Mouse (Mus musculus) hindbrain, postnatal 0 days (tissue): Measurements from ENCODE around the gene Ttll9. TPM values are rescaled to one million over a fixed set of nuclear protein-coding genes. Genes with fewer than 3 reads are reported as not detected.

Experiments used
- ATAC-seq: fragments of 200-750 bp; cut with Nextera tagmentation; 2 replicates; pipeline ENCODE4 v1.8.0; 2017; ENCODE audit warnings: mild to moderate bottlenecking, moderate TSS enrichment, moderate library complexity
- DNase-seq: peaks from one replicate; pipeline ENCODE4 v3.0.0-alpha.2; 2015; ENCODE audit warnings: low spot score
- H3K27ac ChIP-seq: fragments of 300-500 bp; sonication (generic); 2 replicates; pipeline ENCODE4 v1.5.1; 2014; ENCODE audit warnings: mild to moderate bottlenecking
- H3K27me3 ChIP-seq: fragments of 300-500 bp; sonication (generic); 2 replicates; pipeline ENCODE4 v1.6.1; 2014; ENCODE audit warnings: low read length, mixed read lengths; ENCODE audit not compliant: insufficient read depth
- H3K36me3 ChIP-seq: fragments of 300-500 bp; sonication (generic); 2 replicates; pipeline ENCODE4 v1.6.1; 2014; ENCODE audit warnings: low read length, mixed read lengths; ENCODE audit not compliant: insufficient read depth
- H3K4me1 ChIP-seq: fragments of 300-500 bp; sonication (generic); 2 replicates; pipeline ENCODE4 v1.6.1; 2014; ENCODE audit warnings: antibody characterized with exemption, low read length, mixed read lengths; ENCODE audit not compliant: insufficient read depth
- H3K4me2 ChIP-seq: fragments of 300-500 bp; sonication (generic); 2 replicates; pipeline ENCODE4 v1.6.1; 2014; ENCODE audit warnings: low read depth, mild to moderate bottlenecking, low read length, moderate library complexity, mixed read lengths
- H3K4me3 ChIP-seq: fragments of 300-500 bp; sonication (generic); 2 replicates; pipeline ENCODE4 v1.5.1; 2014; ENCODE audit warnings: low read length
- H3K9ac ChIP-seq: fragments of 300-500 bp; sonication (generic); replicated peaks from 2 replicates; pipeline ENCODE4 v1.6.1; 2014; ENCODE audit warnings: mild to moderate bottlenecking, low read length, moderate library complexity, mixed read lengths
- H3K9me3 ChIP-seq: fragments of 300-500 bp; sonication (generic); 2 replicates; pipeline ENCODE4 v1.6.1; 2016; ENCODE audit warnings: low read length, mixed read lengths
- CTCF ChIP-seq: IDR thresholded peaks from 2 replicates; pipeline ENCODE4 v1.5.1; 2016; ENCODE audit warnings: antibody characterized with exemption, control low read depth, low read depth
- WGBS: fragments of 180-500 bp; shearing (Covaris S2); extraction: QIAGEN DNeasy Blood & Tissue Kit; methylation state at CpG from one replicate; pipeline ENCODE4 v1.1.7; 2014; 5-methylcytosine and 5-hydroxymethylcytosine counted together
- polyA plus RNA-seq: library from polyadenylated mRNA; unstranded; fragments of >200 nt; fragmentation: Nextera tagmentation; extraction: Ambion mirVana; gene quantifications from 2 replicates; pipeline ENCODE4 v1.2.1, GENCODE M21; 2015
- total RNA-seq: library from RNA; depleted of rRNA; stranded (reverse); fragments of >200 nt; gene quantifications from 2 replicates; pipeline ENCODE4 v1.2.3, GENCODE M21; 2014

Gene Ttll9
- total and polyA plus RNA-seq, 2 experiments from 2014 or later = 5.9 to 7.3 TPM

DNA sequence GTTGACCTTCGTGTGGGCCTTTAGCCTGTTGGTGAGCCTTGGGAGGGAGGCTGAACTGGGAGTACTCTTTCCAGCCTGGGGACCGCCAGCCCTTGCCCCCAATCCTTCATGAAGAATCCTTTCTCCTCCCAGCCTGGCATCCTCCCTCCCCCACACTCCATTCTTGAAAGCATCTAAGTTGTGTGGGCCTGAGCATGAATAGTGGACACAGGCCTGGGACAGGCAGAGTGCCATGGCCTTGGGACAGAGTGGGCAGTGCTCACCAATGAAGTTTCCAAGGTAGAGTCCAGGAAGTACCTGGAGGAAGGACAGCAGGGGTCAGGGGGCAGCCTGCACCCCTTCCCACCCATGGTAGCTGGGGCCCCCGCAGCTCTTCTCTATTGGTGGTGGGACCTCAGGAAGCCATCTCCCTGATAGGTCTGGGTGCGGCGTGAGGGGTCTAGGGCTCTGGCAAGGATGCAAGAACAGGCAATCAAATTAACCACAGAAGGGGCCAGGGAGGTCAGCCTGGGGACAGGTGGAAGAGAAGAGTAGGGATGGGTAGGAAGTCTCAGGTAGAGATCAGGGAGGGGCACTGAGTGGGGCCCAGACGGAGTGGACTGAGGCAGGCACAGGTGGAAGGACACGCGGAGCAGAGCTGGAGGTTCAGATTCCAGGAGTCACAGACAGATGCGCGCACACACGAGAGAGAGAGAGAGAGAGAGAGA is 11.8 kb upstream of the Ttll9 start:
- DNase-seq = no peak
- Histone ChIP-seq H3K9me3 (no peaks in the 10 kb centered on the region), H3K27ac (no peak overlapping the region; the same call in 1 of the 2 replicates), H3K4me1 (peaks cover 7% of the 10 kb centered on the region; the same call in 1 of the 2 replicates), H3K4me3 (peak overlapping the region; percentile 78), H3K36me3 (no peaks in the 10 kb centered on the region), H3K4me2 (peak overlapping the region; percentile 86), H3K27me3 (no peaks in the 10 kb centered on the region), H3K9ac (peak overlapping the region; percentile 34; the same call in 1 of the 2 replicates)
- TF ChIP-seq CTCF = no peak
- WGBS = 31% methylated on average over 11 of the region's 11 CpGs
- ATAC-seq = no peak

GRCm38 (mm10) chr2:152951065-152951849 is 11.0 kb upstream of the Ttll9 start, which contains the start of gene Dusp15:
Gene Dusp15, minus strand, starts transcription at chr2:152951698.
- DNase-seq = peak; percentile 82
- Histone ChIP-seq H3K9ac (peak within 1 kb of the TSS; percentile 84), H3K27me3 (no peaks in the 10 kb centered on the region), H3K9me3 (no peaks in the 10 kb centered on the region), H3K27ac (peak within 1 kb of the TSS; percentile 83), H3K4me1 (peaks cover 7% of the 10 kb centered on the region; the same call in 1 of the 2 replicates), H3K4me2 (peak within 1 kb of the TSS; percentile 86), H3K36me3 (no peaks in the 10 kb centered on the region), H3K4me3 (peak within 1 kb of the TSS; percentile 78)
- TF ChIP-seq CTCF = peak; percentile 19
- 3% methylated on average over 50 of the region's 54 CpGs for whole genome bisulfite sequencing
- peak; percentile 80 for ATAC-seq

GRCm38 (mm10) chr2:152951850-152952720 is 10.2 kb upstream of the Ttll9 start:
- 7% methylated on average over 13 of the region's 13 CpGs for WGBS
- DNase-seq (peak; percentile 76), ATAC-seq (peak; percentile 61)
- no peak for TF ChIP-seq CTCF
- Histone ChIP-seq H3K4me1 (peaks cover 7% of the 10 kb centered on the region; the same call in 1 of the 2 replicates), H3K4me3 (peak overlapping the region; percentile 78), H3K27ac (peak overlapping the region; percentile 83), H3K9ac (peak overlapping the region; percentile 84), H3K36me3 (no peaks in the 10 kb centered on the region), H3K4me2 (peak overlapping the region; percentile 86), H3K27me3 (no peaks in the 10 kb centered on the region), H3K9me3 (no peaks in the 10 kb centered on the region)

GRCm38 (mm10) chr2:152958116-152958515 is 4.2 kb upstream of the Ttll9 start:
- no peak for TF ChIP-seq CTCF
- DNase-seq (no peak), ATAC-seq (no peak)
- no peaks in the 10 kb centered on the region for H3K27me3 ChIP-seq
- H3K27ac ChIP-seq = no peak overlapping the region
- H3K9me3 ChIP-seq = no peaks in the 10 kb centered on the region
- 75% methylated on average over 3 of the region's 3 CpGs for WGBS
- no peak overlapping the region for H3K9ac ChIP-seq
- H3K4me1 ChIP-seq = no peaks in the 10 kb centered on the region
- H3K36me3 ChIP-seq = no peaks in the 10 kb centered on the region
- H3K4me3 ChIP-seq = no peak overlapping the region
- H3K4me2 ChIP-seq = no peak overlapping the region

- DNase-seq (no peak), ATAC-seq (no peak)
- Histone ChIP-seq H3K4me1 (no peaks in the 10 kb centered on the region), H3K9me3 (no peaks in the 10 kb centered on the region), H3K4me3 (no peak overlapping the region), H3K27ac (no peak overlapping the region), H3K36me3 (no peaks in the 10 kb centered on the region), H3K27me3 (no peaks in the 10 kb centered on the region), H3K9ac (no peak overlapping the region), H3K4me2 (no peak overlapping the region)
- 80% methylated on average over 4 of the region's 4 CpGs for WGBS
- no peak for TF ChIP-seq CTCF
Measured at GRCm38 (mm10) chr2:152965555-152965954, 3.3 kb downstream of the Ttll9 start.

DNA sequence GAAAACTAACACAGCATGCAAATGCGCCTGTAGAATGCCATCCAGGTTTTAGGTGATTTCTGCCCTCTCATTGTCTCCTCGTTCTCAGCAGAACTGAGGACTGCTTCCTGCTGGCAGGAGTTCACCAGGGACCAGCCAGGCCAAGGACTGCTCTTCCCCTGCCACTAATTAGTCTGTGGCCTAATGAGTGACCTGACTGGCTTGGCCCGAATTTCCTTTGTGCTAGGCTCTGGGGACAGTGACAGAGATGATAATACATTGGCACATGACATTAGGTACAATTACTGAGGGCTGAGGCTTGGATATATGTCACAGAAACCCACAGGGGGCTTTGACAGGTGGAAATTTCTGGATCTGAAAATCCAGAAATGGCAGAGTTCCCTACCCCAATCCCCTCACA is 14.7 kb downstream of the Ttll9 start:
- Histone ChIP-seq H3K27ac (no peak overlapping the region), H3K4me1 (no peaks in the 10 kb centered on the region), H3K9me3 (no peaks in the 10 kb centered on the region), H3K27me3 (no peaks in the 10 kb centered on the region), H3K36me3 (no peaks in the 10 kb centered on the region), H3K4me3 (no peak overlapping the region), H3K4me2 (no peak overlapping the region), H3K9ac (no peak overlapping the region)
- 56% methylated on average over 3 of the region's 3 CpGs for WGBS
- DNase-seq = no peak
- TF ChIP-seq CTCF = no peak
- ATAC-seq = no peak
